Mouse (Mus musculus) v-Abl transformed pro-B cells (cell line): ENCODE measurements around the gene Tef.

Source experiments
- in situ Hi-C, 2 experiments: fragments of 400-800 bp; cut with MboI; formaldehyde crosslinking; loops; one replicate each; pipeline ENCODE4 v1.15.1; 2025; ENCODE audit not compliant: unreplicated experiment in 2 of 2

Tef gene

DNA sequence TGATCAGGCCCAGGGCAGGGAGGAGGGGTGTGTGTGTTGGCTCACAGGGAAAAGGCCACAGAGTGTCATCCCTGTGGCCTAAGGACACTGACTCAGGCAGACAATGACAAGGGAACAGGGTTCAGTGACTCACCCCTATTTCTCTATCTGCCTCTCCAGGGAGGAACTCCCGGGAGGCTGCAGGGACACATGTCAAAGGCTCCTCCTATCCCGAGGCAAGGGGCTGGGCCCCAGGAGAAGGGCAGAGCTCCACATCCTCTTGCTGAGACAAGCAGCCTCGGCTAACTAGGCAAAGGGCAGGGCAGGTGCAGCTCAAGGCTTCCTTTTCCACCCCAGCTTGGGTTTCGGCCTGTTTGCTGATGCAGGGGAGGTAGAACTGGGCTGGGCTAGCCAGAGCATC, 43.5 kb downstream of the Tef start:
- in situ Hi-C loops = no loop called here

GRCm38 (mm10) chr15:81846755-81847154, 44.5 kb downstream of the Tef start:
- in situ Hi-C loops = no loop called here

DNA sequence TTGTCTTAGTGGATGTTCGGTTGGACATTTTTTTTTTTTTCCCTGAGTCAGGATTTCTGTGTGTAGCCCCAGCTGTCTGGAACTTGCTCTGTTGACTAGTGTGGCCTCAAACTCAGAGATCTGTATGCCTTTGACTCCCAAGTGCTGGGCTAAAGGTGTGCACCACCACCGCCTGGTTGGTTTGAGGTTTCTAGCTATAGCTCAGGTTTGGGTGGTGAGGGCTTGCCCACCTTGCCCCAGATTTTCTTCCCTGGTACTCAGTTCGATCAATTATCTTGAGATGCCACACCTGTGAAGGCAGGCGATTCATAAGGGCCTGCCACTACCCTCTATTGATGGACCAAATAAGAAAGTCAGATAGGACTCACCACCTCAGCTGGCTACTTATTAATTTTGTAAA, 44.9 kb downstream of the Tef start:
- in situ Hi-C loops = no loop called here

- in situ Hi-C loops = no loop called here
These were observed 45.6 kb downstream of the Tef start for GRCm38 (mm10) chr15:81847861-81848260.

GRCm38 (mm10) chr15:81848301-81848700, 46.1 kb downstream of the Tef start:
- in situ Hi-C loops = no loop called here

GRCm38 (mm10) chr15:81849104-81849503, 46.9 kb downstream of the Tef start:
- in situ Hi-C loops = no loop called here

DNA sequence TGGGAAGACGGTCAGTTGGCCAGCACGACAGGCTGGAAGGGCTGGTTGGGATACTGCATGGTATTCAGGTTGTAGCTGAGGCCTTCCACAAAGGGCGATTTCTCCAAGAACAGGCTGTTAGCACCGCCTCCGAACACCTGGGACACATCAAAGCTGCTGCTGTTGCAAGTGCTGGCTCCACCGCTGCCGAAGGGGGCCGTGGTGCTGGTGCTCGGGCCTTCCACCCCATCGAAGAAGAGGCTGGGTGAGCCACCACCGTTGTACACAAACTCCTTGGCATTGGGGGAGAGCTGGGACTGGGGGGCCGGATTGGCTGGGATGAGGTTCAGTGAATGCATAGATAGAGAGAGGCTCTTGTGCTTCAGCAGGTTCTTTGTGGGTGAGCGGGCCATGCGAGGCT, 48.5 kb downstream of the Tef start:
- in situ Hi-C loops = no loop called here

DNA sequence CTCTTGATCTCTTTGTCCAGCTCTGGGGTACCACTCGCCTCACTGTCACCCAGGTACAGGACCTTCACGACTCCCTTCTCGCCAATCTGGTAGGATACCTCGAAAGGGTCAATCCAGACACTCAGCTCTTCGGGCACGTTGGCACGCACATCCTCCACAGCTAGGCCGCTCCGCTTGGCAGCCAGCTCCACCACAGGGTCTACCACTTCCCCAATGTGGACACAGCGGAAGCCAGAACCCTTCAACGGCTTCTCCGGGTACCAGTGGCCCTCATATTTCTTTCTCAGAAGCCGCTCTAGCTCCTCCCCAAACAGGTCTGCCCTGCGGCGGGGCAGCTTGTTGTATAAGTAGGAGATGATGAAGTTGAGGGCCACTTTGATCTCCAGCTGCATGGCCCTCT, 49.2 kb downstream of the Tef start:
- in situ Hi-C loops = no loop called here

- in situ Hi-C loops = no loop called here
These were observed 50.3 kb downstream of the Tef start for GRCm38 (mm10) chr15:81852411-81853000.

- in situ Hi-C loops = no loop called here
These were observed 50.9 kb downstream of the Tef start for GRCm38 (mm10) chr15:81853081-81853480.

GRCm38 (mm10) chr15:81856030-81856790, 54.0 kb downstream of the Tef start:
- in situ Hi-C loops = loop anchor here in 1 of 2 experiments (5.0 kb wide), 1 partner anchor 171 kb away; no protein-coding TSS in a partner anchor

- in situ Hi-C loops = loop anchor here in 1 of 2 experiments (5.0 kb wide), 1 partner anchor 170 kb away; no protein-coding TSS in a partner anchor
These were observed 54.9 kb downstream of the Tef start for GRCm38 (mm10) chr15:81856938-81857723.

GRCm38 (mm10) chr15:81857724-81858116, 55.5 kb downstream of the Tef start:
- in situ Hi-C loops = loop anchor here in 1 of 2 experiments (5.0 kb wide), 1 partner anchor 170 kb away; no protein-coding TSS in a partner anchor

DNA sequence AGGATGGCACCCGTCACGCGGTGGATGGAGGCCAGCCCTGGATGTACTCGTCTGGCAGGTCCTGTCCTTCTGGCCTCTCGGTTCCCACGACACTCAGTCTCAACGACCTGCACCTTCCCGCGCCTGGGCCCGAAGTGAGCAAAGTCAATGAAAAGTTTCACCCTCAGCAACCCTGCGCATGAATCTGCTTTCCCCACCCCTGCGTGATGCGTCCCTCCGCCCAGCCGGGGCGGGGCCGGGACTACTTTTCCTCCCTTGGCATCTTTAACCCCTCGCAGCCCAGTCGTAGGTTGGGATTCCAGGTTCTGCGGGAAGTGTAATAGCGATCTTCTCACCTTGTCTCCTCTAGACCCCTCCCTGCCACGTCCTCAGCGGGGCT, 55.9 kb downstream of the Tef start:
- in situ Hi-C loops = loop anchor here in 1 of 2 experiments (5.0 kb wide), 1 partner anchor 169 kb away; no protein-coding TSS in a partner anchor

DNA sequence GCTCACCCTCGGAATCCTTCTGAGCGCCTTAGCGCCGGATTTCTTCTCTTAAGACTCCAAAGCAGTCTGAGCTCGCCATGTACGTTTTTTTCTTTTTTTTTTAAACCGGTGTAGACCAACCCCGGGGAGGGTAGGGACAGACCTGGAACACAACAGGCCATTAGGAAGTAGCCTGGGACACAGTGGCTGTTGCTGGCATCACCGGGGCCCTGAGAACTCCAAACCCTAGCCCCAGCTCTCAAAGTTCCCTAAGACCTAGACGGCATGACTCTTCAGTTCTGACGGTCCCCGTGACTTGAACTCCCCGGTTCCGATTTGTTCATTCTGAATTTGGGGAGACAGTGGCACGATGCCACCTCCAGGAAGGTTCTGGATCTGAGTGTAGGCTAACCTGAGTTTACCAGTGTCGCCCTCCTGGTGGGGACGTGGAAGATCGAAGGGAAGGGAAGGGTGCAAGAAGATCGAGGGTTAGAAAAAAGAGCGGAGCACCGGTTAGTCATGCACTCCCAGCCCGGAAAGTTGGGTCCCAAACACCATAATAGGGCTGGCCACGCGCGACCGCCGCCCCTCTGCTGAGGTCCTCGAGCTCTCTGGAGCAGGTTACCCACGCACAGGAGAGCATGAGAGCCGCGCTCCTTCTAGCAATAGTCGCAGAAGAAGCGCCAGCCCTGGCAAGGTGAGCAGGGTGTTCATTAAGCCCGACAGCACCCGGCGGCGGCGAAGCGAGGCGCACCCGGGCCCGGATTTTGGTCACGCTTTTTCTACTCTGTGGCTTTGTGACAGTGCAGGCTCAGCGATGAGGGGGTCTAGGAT, 56.5 kb downstream of the Tef start, which contains the start of gene Tob2:
Gene Tob2, minus strand, starts transcription at position 280 of the 813 bp plus-strand sequence.
- in situ Hi-C loops = loop anchor here in 1 of 2 experiments (5.0 kb wide), 1 partner anchor 169 kb away; no protein-coding TSS in a partner anchor

GRCm38 (mm10) chr15:81859330-81860255, 57.4 kb downstream of the Tef start:
- in situ Hi-C loops = loop anchor here in 1 of 2 experiments (5.0 kb wide), 2 partner anchors 47 to 168 kb away; no protein-coding TSS in a partner anchor

DNA sequence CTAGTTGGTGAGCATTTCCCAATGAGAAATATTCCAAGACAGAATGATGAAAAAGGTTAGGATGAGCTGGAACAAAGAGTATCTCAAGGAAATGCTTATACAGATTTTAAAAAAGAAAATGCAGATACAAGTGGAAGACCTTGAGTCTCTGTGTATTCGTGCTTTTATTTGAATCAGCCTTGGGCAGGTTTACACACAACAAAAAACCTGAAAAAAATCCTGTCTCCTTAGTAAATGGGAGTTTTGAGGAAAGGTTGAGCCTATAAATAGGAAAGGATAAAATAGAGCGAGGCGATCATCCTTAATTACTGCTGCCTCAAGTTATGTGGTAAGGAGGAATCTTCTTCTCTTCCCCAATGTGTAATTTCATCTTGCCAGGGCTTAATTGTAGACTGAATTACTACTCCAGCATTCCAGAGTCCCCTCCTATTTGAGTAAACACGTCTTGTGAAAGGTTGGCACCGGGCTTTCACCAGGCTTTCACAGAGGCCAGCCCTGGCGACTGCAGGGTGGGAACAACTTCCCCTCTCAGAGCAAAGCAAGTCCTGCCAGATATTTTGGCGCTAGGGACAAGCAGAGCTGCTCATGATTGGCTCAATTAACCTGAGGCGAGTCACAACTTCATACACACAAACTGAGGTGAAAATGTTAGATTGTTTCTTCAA, 58.4 kb downstream of the Tef start:
- in situ Hi-C loops = loop anchor here in 1 of 2 experiments (5.0 kb wide), 1 partner anchor 48 kb away; no protein-coding TSS in a partner anchor

DNA sequence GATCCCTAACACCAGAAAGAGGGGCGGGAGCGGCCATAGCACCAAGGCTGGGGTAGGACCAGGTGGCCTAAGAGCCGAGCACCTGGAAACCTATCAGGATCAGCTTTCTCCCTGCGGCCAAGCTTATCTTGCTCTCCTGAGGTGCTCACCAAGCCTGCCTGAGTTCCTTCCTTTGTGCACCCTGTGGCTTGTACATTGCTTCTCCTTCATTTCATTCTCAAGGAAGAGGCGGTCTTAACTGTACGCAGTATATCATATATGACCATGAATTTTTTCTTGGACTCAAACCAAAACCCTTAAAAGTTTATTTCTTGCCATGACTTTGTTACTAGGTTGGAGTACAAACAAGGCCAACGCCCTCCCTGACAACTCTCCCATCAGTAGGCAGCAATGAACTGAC, 62.0 kb downstream of the Tef start:
- in situ Hi-C loops = loop anchor here in 1 of 2 experiments (5.0 kb wide), 1 partner anchor 52 kb away; no protein-coding TSS in a partner anchor
